Mouse (Mus musculus) liver, adult 2 months (tissue): Measurements from ENCODE around the gene B2m. TPM values are rescaled to one million over a fixed set of nuclear protein-coding genes. Genes with fewer than 3 reads are reported as not detected.

Experiments
- DNase-seq: peaks from one replicate; pipeline ENCODE4 v3.0.0-alpha.2; 2011; ENCODE audit warnings: low read depth, low spot score; ENCODE audit errors: extremely low read depth
- H3K27ac ChIP-seq: fragments of 200-500 bp; replicated peaks from 2 replicates; pipeline ENCODE4 v1.5.1; 2012; ENCODE audit warnings: low read depth, mild to moderate bottlenecking, control low read depth, inconsistent platforms, low read length; ENCODE audit not compliant: insufficient read depth
- H3K27me3 ChIP-seq: fragments of 200-500 bp; 2 replicates; pipeline ENCODE4 v1.6.1; 2012; ENCODE audit warnings: mild to moderate bottlenecking, moderate library complexity, low read length, inconsistent platforms; ENCODE audit not compliant: control insufficient read depth, insufficient read depth
- H3K36me3 ChIP-seq: fragments of 200-500 bp; 2 replicates; pipeline ENCODE4 v1.6.1; 2012; ENCODE audit warnings: low read length, inconsistent platforms; ENCODE audit not compliant: control insufficient read depth, insufficient read depth
- H3K4me1 ChIP-seq: fragments of 200-500 bp; 2 replicates; pipeline ENCODE4 v1.6.1; 2011; ENCODE audit warnings: low read length; ENCODE audit not compliant: control insufficient read depth, insufficient read depth
- H3K4me3 ChIP-seq: fragments of 200-500 bp; 2 replicates; pipeline ENCODE4 v1.5.1; 2011; ENCODE audit warnings: low read depth, mild to moderate bottlenecking, control low read depth, low read length, moderate library complexity; ENCODE audit not compliant: insufficient read depth
- H3K79me2 ChIP-seq: fragments of 200-500 bp; 2 replicates; pipeline ENCODE4 v1.6.1; 2012; ENCODE audit warnings: inconsistent platforms, mild to moderate bottlenecking, low read length, moderate library complexity; ENCODE audit not compliant: control insufficient read depth, insufficient read depth
- H3K9ac ChIP-seq: fragments of 200-500 bp; 2 replicates; pipeline ENCODE4 v1.6.1; 2012; ENCODE audit warnings: low read depth, mild to moderate bottlenecking, control low read depth, inconsistent platforms, low read length
- CTCF ChIP-seq: fragments of 200-500 bp; IDR thresholded peaks from 2 replicates; pipeline ENCODE4 v1.5.1; 2011; ENCODE audit warnings: low read depth, low read length, control low read depth
- POLR2A ChIP-seq: fragments of 200-500 bp; IDR thresholded peaks from 2 replicates; pipeline ENCODE4 v1.6.1; 2011; ENCODE audit warnings: low read length, control low read depth; ENCODE audit not compliant: insufficient read depth; ENCODE audit errors: extremely low read depth
- WGBS: fragments of 180-500 bp; shearing (Covaris S2); methylation state at CpG from one replicate; pipeline ENCODE4 v1.1.7; 2018; 5-methylcytosine and 5-hydroxymethylcytosine counted together
- polyA plus RNA-seq: library from polyadenylated mRNA; depleted of rRNA; stranded (reverse); fragments of >200 nt; gene quantifications from 2 replicates; pipeline ENCODE4 v1.2.3, GENCODE M21; 2012
- total RNA-seq: library from RNA; depleted of rRNA; stranded (reverse); fragments of >200 nt; gene quantifications from 2 replicates; pipeline ENCODE4 v1.2.3, GENCODE M21; 2014

Gene B2m
- total and polyA plus RNA-seq, 2 experiments = 1,615 to 2,555 TPM

- H3K36me3 ChIP-seq = no peaks in the 10 kb centered on the region
- TF ChIP-seq CTCF (no peak), POLR2A (no peak)
- H3K4me1 ChIP-seq = no peaks in the 10 kb centered on the region
- H3K9ac ChIP-seq = 0 out of 2 replicates have a peak overlapping the region, but pooled peaks have one; percentile 22
- H3K79me2 ChIP-seq = no peaks in the 10 kb centered on the region
- no peaks in the 10 kb centered on the region for H3K27me3 ChIP-seq
- H3K27ac ChIP-seq = peak overlapping the region; percentile 59
- DNase-seq = no peak
- 84% methylated on average over 11 of the region's 11 CpGs for WGBS
- H3K4me3 ChIP-seq = no peak overlapping the region
Observed at GRCm38 (mm10) chr2:122164293-122164692, 16.8 kb downstream of the B2m start.

GRCm38 (mm10) chr2:122171292-122171691 is 23.8 kb downstream of the B2m start:
- WGBS = 84% methylated on average over 6 of the region's 6 CpGs
- Histone ChIP-seq H3K27me3 (no peaks in the 10 kb centered on the region), H3K9ac (no peak overlapping the region), H3K27ac (no peak overlapping the region), H3K4me3 (no peak overlapping the region), H3K79me2 (no peaks in the 10 kb centered on the region), H3K4me1 (no peaks in the 10 kb centered on the region), H3K36me3 (no peaks in the 10 kb centered on the region)
- TF ChIP-seq POLR2A (no peak), CTCF (no peak)
- no peak for DNase-seq

- no peak for TF ChIP-seq CTCF
- no peak for TF ChIP-seq POLR2A
- 86% methylated on average over 2 of the region's 2 CpGs for WGBS
- Histone ChIP-seq H3K4me3 (no peak overlapping the region), H3K36me3 (no peaks in the 10 kb centered on the region), H3K9ac (no peak overlapping the region), H3K4me1 (no peaks in the 10 kb centered on the region), H3K27me3 (no peaks in the 10 kb centered on the region), H3K79me2 (no peaks in the 10 kb centered on the region), H3K27ac (no peak overlapping the region)
- DNase-seq = no peak
Observed at GRCm38 (mm10) chr2:122172188-122172587, 24.7 kb downstream of the B2m start.

- Histone ChIP-seq H3K36me3 (no peaks in the 10 kb centered on the region), H3K27me3 (no peaks in the 10 kb centered on the region), H3K4me3 (no peak overlapping the region), H3K79me2 (no peaks in the 10 kb centered on the region), H3K27ac (no peak overlapping the region), H3K4me1 (no peaks in the 10 kb centered on the region), H3K9ac (no peak overlapping the region)
- TF ChIP-seq POLR2A (no peak), CTCF (no peak)
- WGBS = 75% methylated on average over 8 of the region's 8 CpGs
- DNase-seq = no peak
Observed at GRCm38 (mm10) chr2:122180051-122180822, 32.8 kb downstream of the B2m start.

- Histone ChIP-seq H3K27me3 (no peaks in the 10 kb centered on the region), H3K4me3 (no peak overlapping the region), H3K27ac (no peak overlapping the region), H3K9ac (no peak overlapping the region), H3K36me3 (no peaks in the 10 kb centered on the region), H3K4me1 (no peaks in the 10 kb centered on the region), H3K79me2 (no peaks in the 10 kb centered on the region)
- TF ChIP-seq CTCF (no peak), POLR2A (no peak)
- 87% methylated on average over 4 of the region's 4 CpGs for WGBS
- no peak for DNase-seq
Observed at GRCm38 (mm10) chr2:122185086-122185485, 37.6 kb downstream of the B2m start.

GRCm38 (mm10) chr2:122186106-122186505 is 38.6 kb downstream of the B2m start, which contains the start of the genes Patl2 and Terb2:
Gene Patl2, minus strand, starts transcription at chr2:122186189.
Gene Terb2, plus strand, starts transcription at chr2:122186272.
- no peak within 1 kb of the TSS for H3K27ac ChIP-seq
- no peaks in the 10 kb centered on the region for H3K27me3 ChIP-seq
- 84% methylated on average over 17 of the region's 17 CpGs for WGBS
- no peak within 1 kb of the TSS for H3K9ac ChIP-seq
- DNase-seq = no peak
- TF ChIP-seq POLR2A (no peak), CTCF (no peak)
- no peaks in the 10 kb centered on the region for H3K79me2 ChIP-seq
- H3K4me3 ChIP-seq = no peak within 1 kb of the TSS
- H3K4me1 ChIP-seq = no peaks in the 10 kb centered on the region
- no peaks in the 10 kb centered on the region for H3K36me3 ChIP-seq
